Mouse (Mus musculus): ENCODE measurements around the gene Asgr2.

DNA sequence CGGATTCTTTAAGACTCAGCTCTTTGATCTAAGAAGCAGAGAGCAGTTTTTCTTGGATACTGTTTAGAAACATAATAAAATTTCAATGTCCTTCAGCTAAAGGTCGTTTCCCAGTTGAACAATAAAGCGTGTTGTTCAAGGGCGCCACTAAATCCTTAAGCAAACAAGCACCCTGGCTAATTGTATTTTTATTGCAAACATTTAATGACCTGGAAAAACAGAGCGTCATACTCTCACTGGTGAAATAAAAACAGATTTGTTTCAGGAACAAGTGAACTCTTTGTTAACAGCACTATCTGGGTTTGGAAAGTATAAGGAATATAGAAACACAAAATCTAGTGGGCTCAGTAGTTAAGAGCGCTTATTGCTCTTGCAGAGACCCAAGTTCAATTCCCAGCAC, 22.4 kb upstream of the Asgr2 start:
- no peak for TF ChIP-seq CTCF (IDR thresholded peaks at IDR 0.05; ENCODE audit: control insufficient read depth, insufficient read depth, insufficient replicate concordance, low read depth, low read length)
- TF ChIP-seq POLR2A (IDR thresholded peaks at IDR 0.05; ENCODE audit: control insufficient read depth, low read depth, low read length), result no peak

All from testis, adult 2 months (tissue).